Mouse (Mus musculus): ENCODE measurements around the gene Palm. TPM values are rescaled to one million over a fixed set of nuclear protein-coding genes. Genes with fewer than 3 reads are reported as not detected.

The Palm gene
- polyA plus RNA-seq, 1 experiment from 2014 or later = 261 TPM

DNA sequence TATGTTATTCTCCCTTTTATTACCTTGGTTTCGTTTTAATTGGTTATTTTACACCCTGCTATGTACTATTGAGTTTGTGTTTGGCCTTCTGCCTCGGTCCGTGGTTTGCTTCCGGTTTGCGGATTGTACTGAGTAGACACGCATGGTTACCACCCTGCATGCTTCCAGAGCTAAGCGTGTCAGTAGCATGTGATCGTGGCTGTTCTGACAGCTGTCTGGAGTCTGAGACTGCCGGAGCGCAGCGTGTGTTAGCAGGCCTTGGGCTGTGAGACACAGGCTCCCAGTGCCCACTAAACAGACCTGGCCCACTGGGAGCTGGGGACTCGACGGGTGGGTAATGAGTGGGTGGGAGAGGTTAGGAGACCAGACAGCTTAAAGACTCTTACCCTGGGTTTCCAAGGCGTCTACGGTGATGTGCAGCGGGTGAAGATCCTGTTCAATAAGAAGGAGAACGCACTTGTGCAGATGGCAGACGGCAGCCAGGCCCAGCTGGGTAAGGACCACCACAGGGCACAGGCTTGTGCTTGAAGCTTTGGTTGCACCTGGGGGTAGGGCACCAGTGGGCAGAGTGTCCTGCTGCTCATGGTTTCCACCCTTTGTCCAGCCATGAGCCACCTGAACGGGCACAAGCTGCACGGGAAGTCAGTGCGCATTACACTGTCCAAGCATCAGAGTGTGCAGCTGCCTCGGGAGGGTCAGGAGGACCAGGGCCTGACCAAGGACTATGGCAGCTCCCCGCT, 68.8 kb downstream of the Palm start:
- WGBS = 83% methylated on average over 23 of the region's 23 CpGs
- H3K9ac ChIP-seq (replicated peaks) = no peak overlapping the region
- peaks cover 47% of the 10 kb centered on the region for H3K4me1 ChIP-seq (replicated peaks)
- peak overlapping the region; percentile 52; the same call in 1 of the 2 replicates for H3K27ac ChIP-seq
- no peak for ATAC-seq
- H3K4me3 ChIP-seq (replicated peaks) = no peak overlapping the region
- no peaks in the 10 kb centered on the region for H3K9me3 ChIP-seq
- H3K36me3 ChIP-seq = peaks cover 98% of the 10 kb centered on the region
- no peaks in the 10 kb centered on the region for H3K27me3 ChIP-seq
- H3K4me2 ChIP-seq (replicated peaks) = no peak overlapping the region

DNA sequence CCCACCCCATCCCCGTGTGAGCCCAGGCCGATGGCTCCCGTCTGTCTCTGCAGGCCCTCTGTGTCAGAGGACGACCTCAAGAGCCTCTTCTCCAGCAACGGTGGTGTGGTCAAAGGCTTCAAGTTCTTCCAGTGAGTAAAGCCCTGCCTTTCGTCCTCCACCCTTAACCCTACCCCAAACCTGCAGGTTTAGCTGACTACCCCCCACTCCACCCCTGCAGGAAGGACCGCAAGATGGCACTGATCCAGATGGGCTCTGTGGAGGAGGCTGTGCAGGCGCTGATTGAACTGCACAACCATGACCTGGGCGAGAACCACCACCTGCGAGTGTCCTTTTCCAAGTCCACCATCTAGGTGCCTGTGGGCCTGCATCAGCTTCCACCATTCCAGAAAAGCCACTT, 69.6 kb downstream of the Palm start:
- no peak overlapping the region for H3K4me3 ChIP-seq (replicated peaks)
- 78% methylated on average over 10 of the region's 10 CpGs for WGBS
- no peak overlapping the region for H3K9ac ChIP-seq (replicated peaks)
- peaks cover 96% of the 10 kb centered on the region for H3K36me3 ChIP-seq
- H3K27me3 ChIP-seq = no peaks in the 10 kb centered on the region
- peaks cover 44% of the 10 kb centered on the region for H3K4me1 ChIP-seq (replicated peaks)
- 0 out of 2 replicates have a peak overlapping the region, but pooled peaks have one; percentile 21 for H3K27ac ChIP-seq
- H3K4me2 ChIP-seq (replicated peaks) = no peak overlapping the region
- ATAC-seq = no peak
- H3K9me3 ChIP-seq = no peaks in the 10 kb centered on the region

DNA sequence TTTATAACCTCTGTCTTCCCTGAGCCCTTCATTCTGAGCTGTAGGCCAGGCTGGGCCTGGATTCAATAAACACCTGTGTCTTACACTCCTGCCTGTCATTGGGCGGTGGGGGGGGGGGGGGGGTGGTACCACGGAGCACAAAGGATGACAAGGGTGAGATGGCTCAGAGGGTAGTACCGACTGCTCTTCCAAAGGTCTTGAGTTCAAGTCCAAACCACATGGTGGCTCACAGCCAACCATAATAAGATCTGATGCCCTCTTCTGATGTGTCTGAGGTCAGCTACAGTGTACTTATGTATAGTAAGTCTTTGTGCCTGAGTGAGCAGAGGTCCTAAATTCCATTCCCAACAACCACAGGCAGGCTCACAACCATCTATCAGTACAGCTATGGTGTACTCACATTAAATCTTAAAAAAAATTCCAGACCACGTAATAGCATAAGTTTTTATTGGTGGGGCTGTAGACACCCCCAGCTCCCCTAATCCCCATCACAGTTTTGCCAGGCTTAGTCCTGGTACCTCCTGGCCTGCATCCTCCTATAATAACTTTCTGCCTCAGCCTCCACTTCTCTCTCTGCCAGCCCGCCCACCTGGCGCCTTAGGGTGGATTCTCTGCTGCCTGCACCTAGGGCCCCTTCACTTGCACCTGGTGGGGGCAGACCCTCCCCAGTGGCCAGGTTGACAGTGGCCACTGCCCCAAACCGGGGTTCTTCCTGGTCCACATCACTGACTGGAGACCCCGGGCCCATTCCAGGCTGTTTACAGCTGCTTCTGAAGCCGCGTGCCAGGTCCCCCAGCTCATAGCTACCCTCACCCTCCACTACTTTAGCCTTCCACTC, 71.2 kb downstream of the Palm start:
- ATAC-seq = peak; percentile 15
- WGBS = 59% methylated on average over 10 of the region's 10 CpGs
- H3K27me3 ChIP-seq = no peaks in the 10 kb centered on the region
- no peaks in the 10 kb centered on the region for H3K9me3 ChIP-seq
- H3K4me1 ChIP-seq (replicated peaks) = peaks cover 43% of the 10 kb centered on the region
- peak overlapping the region; percentile 35 for H3K27ac ChIP-seq
- H3K4me2 ChIP-seq (replicated peaks) = no peak overlapping the region
- H3K9ac ChIP-seq (replicated peaks) = peak overlapping the region; percentile 41; the same call in 1 of the 2 replicates
- no peak overlapping the region for H3K4me3 ChIP-seq (replicated peaks)
- H3K36me3 ChIP-seq = peaks cover 92% of the 10 kb centered on the region

DNA sequence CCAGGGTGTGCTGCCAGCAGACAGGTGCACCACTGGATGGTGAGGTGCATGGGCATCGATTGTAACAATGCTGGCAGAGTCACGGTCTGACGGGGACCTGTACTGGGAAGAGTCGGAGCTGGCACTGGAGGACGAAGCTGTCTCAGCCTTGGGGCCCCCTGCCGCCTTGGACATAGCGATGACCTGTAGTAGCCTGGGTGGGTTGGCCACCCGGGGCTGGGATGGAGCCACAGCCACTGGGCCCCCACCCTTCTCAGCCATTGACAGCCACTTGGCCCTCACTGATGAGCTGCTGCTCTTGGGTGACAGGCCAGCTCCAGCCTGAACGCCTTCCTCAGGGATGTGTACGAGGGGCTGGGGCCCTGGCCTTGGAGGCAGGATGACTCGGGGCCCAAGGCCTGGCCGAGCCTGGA, 71.8 kb downstream of the Palm start:
- Histone ChIP-seq H3K36me3 (peaks cover 92% of the 10 kb centered on the region), H3K27me3 (no peaks in the 10 kb centered on the region), H3K9ac (replicated peaks) (peak overlapping the region; percentile 41; the same call in 1 of the 2 replicates), H3K4me1 (replicated peaks) (peaks cover 49% of the 10 kb centered on the region), H3K4me2 (replicated peaks) (no peak overlapping the region), H3K9me3 (no peaks in the 10 kb centered on the region), H3K4me3 (replicated peaks) (no peak overlapping the region), H3K27ac (peak overlapping the region; percentile 35)
- ATAC-seq = peak; percentile 34; the same call in 1 of the 2 replicates
- WGBS = 71% methylated on average over 12 of the region's 12 CpGs

DNA sequence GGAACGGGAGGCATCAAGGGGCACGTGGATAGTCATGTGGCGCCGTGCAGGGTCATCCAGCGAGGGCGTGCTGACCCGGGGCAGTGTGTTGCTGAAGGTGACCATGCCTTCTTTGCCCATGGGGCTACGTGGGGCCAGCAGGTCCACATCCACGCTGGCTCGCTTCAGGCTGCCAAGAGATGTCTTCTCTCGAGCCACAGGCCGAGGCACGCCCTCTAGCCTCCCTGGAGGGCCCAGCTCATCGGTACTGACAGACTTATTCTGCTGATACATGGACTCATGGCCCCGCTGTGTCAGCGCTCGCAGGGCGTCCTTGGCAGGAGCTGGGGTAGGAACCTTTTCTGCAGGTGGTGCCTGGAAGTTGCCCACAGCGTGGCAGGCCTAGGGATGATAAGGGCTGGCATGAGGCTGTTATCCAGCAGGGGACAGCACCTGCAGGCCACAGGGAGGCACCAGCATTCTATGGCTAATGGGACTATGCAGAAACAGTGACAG, 72.5 kb downstream of the Palm start:
- H3K9ac ChIP-seq (replicated peaks) = peak overlapping the region; percentile 41; the same call in 1 of the 2 replicates
- H3K36me3 ChIP-seq = peaks cover 90% of the 10 kb centered on the region
- H3K4me1 ChIP-seq (replicated peaks) = peaks cover 54% of the 10 kb centered on the region
- no peaks in the 10 kb centered on the region for H3K27me3 ChIP-seq
- no peak overlapping the region for H3K4me2 ChIP-seq (replicated peaks)
- no peaks in the 10 kb centered on the region for H3K9me3 ChIP-seq
- 77% methylated on average over 19 of the region's 19 CpGs for WGBS
- ATAC-seq = 0 out of 2 replicates have a peak, but pooled peaks have one; percentile 12
- 0 out of 2 replicates have a peak overlapping the region, but pooled peaks have one; percentile 44 for H3K27ac ChIP-seq
- no peak overlapping the region for H3K4me3 ChIP-seq (replicated peaks)

DNA sequence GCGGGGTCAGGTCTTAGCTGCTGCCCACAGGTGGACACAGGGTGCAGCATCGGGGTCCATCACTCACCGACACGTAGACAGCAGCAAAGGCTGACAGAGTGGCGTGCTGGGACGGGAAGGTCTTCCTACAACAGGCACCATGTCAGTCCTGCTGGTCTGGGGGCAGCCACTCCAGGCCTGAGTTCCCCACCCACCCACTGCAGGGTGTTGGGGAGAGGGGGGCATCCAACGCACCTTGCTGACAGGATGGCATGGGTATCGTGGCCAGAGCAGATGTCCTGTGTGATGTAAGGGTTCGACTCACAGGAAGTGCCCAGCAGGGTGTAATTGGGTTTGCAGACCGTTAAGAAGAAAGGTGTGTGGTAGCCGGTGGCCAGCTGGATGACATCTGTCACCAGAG, 73.2 kb downstream of the Palm start:
- Histone ChIP-seq H3K27me3 (no peaks in the 10 kb centered on the region), H3K9ac (replicated peaks) (no peak overlapping the region), H3K4me1 (replicated peaks) (peaks cover 62% of the 10 kb centered on the region), H3K9me3 (no peaks in the 10 kb centered on the region), H3K36me3 (peaks cover 90% of the 10 kb centered on the region), H3K27ac (0 out of 2 replicates have a peak overlapping the region, but pooled peaks have one; percentile 44), H3K4me2 (replicated peaks) (no peak overlapping the region), H3K4me3 (replicated peaks) (no peak overlapping the region)
- WGBS = 80% methylated on average over 11 of the region's 11 CpGs
- no peak for ATAC-seq

Small RNAs within 50 kb of the gene (microRNA-seq; reads per million reads assigned to microRNA genes)
- gene Mir6910 = not detected

Other genes starting within 250 kb of the Palm start
- 50.4 and 61.4 TPM in 2 replicates for gene Mier2, start 238.4 kb upstream of the Palm start, polyA plus RNA-seq (2015; fragmentation: Nextera tagmentation; extraction: Ambion mirVana)
- gene Theg, start 206.2 kb upstream of the Palm start, polyA plus RNA-seq (2015; fragmentation: Nextera tagmentation; extraction: Ambion mirVana) = not detected in 2 replicates
- gene C2cd4c, start 179.5 kb upstream of the Palm start, polyA plus RNA-seq (2015; fragmentation: Nextera tagmentation; extraction: Ambion mirVana) = 0.24 and 0.28 TPM in 2 replicates
- gene Shc2, start 155.7 kb upstream of the Palm start, polyA plus RNA-seq (2015; fragmentation: Nextera tagmentation; extraction: Ambion mirVana) = 18.4 and 20.5 TPM in 2 replicates
- 0.27 TPM in 1 of 2 replicates, not detected in the other for gene Odf3l2, start 147.8 kb upstream of the Palm start, polyA plus RNA-seq (2015; fragmentation: Nextera tagmentation; extraction: Ambion mirVana)
- 0.50 and 0.90 TPM in 2 replicates for gene Madcam1, start 129.0 kb upstream of the Palm start, polyA plus RNA-seq (2015; fragmentation: Nextera tagmentation; extraction: Ambion mirVana)
- gene Tpgs1, start 124.2 kb upstream of the Palm start, polyA plus RNA-seq (2015; fragmentation: Nextera tagmentation; extraction: Ambion mirVana) = 80.8 and 84.1 TPM in 2 replicates
- gene Cdc34, start 111.4 kb upstream of the Palm start, polyA plus RNA-seq (2015; fragmentation: Nextera tagmentation; extraction: Ambion mirVana) = 109 and 110 TPM in 2 replicates
- gene Gzmm, start 104.6 kb upstream of the Palm start, polyA plus RNA-seq (2015; fragmentation: Nextera tagmentation; extraction: Ambion mirVana) = 1.4 and 1.7 TPM in 2 replicates
- 564 and 608 TPM in 2 replicates for gene Bsg, start 89.1 kb upstream of the Palm start, polyA plus RNA-seq (2015; fragmentation: Nextera tagmentation; extraction: Ambion mirVana)
- gene Hcn2, start 76.9 kb upstream of the Palm start, polyA plus RNA-seq (2015; fragmentation: Nextera tagmentation; extraction: Ambion mirVana) = 0.18 and 0.43 TPM in 2 replicates
- gene Polrmt, start 47.0 kb upstream of the Palm start, polyA plus RNA-seq (2015; fragmentation: Nextera tagmentation; extraction: Ambion mirVana) = 38.5 and 43.9 TPM in 2 replicates
- 1.1 and 1.3 TPM in 2 replicates for gene Fgf22, start 38.5 kb upstream of the Palm start, polyA plus RNA-seq (2015; fragmentation: Nextera tagmentation; extraction: Ambion mirVana)
- gene Rnf126, start 26.6 kb upstream of the Palm start, polyA plus RNA-seq (2015; fragmentation: Nextera tagmentation; extraction: Ambion mirVana) = 71.5 and 82.3 TPM in 2 replicates
- 0.63 and 1.1 TPM in 2 replicates for gene Fstl3, start 16.3 kb upstream of the Palm start, polyA plus RNA-seq (2015; fragmentation: Nextera tagmentation; extraction: Ambion mirVana)
- not detected in 2 replicates for gene Prss57, start 2.6 kb upstream of the Palm start, polyA plus RNA-seq (2015; fragmentation: Nextera tagmentation; extraction: Ambion mirVana)
- 0.36 and 0.85 TPM in 2 replicates for gene Misp, start 27.4 kb downstream of the Palm start, polyA plus RNA-seq (2015; fragmentation: Nextera tagmentation; extraction: Ambion mirVana)
- 106 and 116 TPM in 2 replicates for gene Ptbp1, start 60.9 kb downstream of the Palm start, polyA plus RNA-seq (2015; fragmentation: Nextera tagmentation; extraction: Ambion mirVana)
- gene Prtn3, start 80.9 kb downstream of the Palm start, polyA plus RNA-seq (2015; fragmentation: Nextera tagmentation; extraction: Ambion mirVana) = 14.9 and 16.9 TPM in 2 replicates
- gene Plppr3, start 81.1 kb downstream of the Palm start, polyA plus RNA-seq (2015; fragmentation: Nextera tagmentation; extraction: Ambion mirVana) = 426 and 432 TPM in 2 replicates
- gene Elane, start 92.7 kb downstream of the Palm start, polyA plus RNA-seq (2015; fragmentation: Nextera tagmentation; extraction: Ambion mirVana) = not detected in 2 replicates
- gene Cfd, start 97.3 kb downstream of the Palm start, polyA plus RNA-seq (2015; fragmentation: Nextera tagmentation; extraction: Ambion mirVana) = not detected in 2 replicates
- 62.9 and 69.1 TPM in 2 replicates for gene Med16, start 115.4 kb downstream of the Palm start, polyA plus RNA-seq (2015; fragmentation: Nextera tagmentation; extraction: Ambion mirVana)
- 17.5 and 34.1 TPM in 2 replicates for gene Gm26602, start 117.3 kb downstream of the Palm start, polyA plus RNA-seq (2015; fragmentation: Nextera tagmentation; extraction: Ambion mirVana)
- 2.2 and 2.3 TPM in 2 replicates for gene Kiss1r, start 123.4 kb downstream of the Palm start, polyA plus RNA-seq (2015; fragmentation: Nextera tagmentation; extraction: Ambion mirVana)
- 231 TPM in 2 replicates for gene R3hdm4, start 127.6 kb downstream of the Palm start, polyA plus RNA-seq (2015; fragmentation: Nextera tagmentation; extraction: Ambion mirVana)
- gene Arid3a, start 133.5 kb downstream of the Palm start, polyA plus RNA-seq (2015; fragmentation: Nextera tagmentation; extraction: Ambion mirVana) = 3.8 and 3.9 TPM in 2 replicates
- 76.7 and 78.4 TPM in 2 replicates for gene Wdr18, start 166.6 kb downstream of the Palm start, polyA plus RNA-seq (2015; fragmentation: Nextera tagmentation; extraction: Ambion mirVana)
- 0.24 and 0.57 TPM in 2 replicates for gene Grin3b, start 177.1 kb downstream of the Palm start, polyA plus RNA-seq (2015; fragmentation: Nextera tagmentation; extraction: Ambion mirVana)
- 13.7 and 16.7 TPM in 2 replicates for gene Tmem259, start 190.8 kb downstream of the Palm start, polyA plus RNA-seq (2015; fragmentation: Nextera tagmentation; extraction: Ambion mirVana)
- 29.5 and 37.1 TPM in 2 replicates for gene Cnn2, start 195.0 kb downstream of the Palm start, polyA plus RNA-seq (2015; fragmentation: Nextera tagmentation; extraction: Ambion mirVana)
- gene Abca7, start 202.9 kb downstream of the Palm start, polyA plus RNA-seq (2015; fragmentation: Nextera tagmentation; extraction: Ambion mirVana) = 5.4 and 5.8 TPM in 2 replicates
- gene Arhgap45, start 223.1 kb downstream of the Palm start, polyA plus RNA-seq (2015; fragmentation: Nextera tagmentation; extraction: Ambion mirVana) = 1.5 and 1.6 TPM in 2 replicates
- 159 and 174 TPM in 2 replicates for gene Polr2e, start 246.2 kb downstream of the Palm start, polyA plus RNA-seq (2015; fragmentation: Nextera tagmentation; extraction: Ambion mirVana)

Measured in midbrain, embryonic 13.5 days (tissue).